Mouse (Mus musculus) bone marrow macrophage, adult 2 months (primary cell): ENCODE results near the gene Ager.

Experiments
- CTCF ChIP-seq: IDR thresholded peaks from 2 replicates; pipeline ENCODE4 v1.5.1; 2012; ENCODE audit warnings: low read depth, mild to moderate bottlenecking, low read length, moderate library complexity
- POLR2A ChIP-seq: IDR thresholded peaks from 2 replicates; pipeline ENCODE4 v1.6.1; 2012; ENCODE audit warnings: mild to moderate bottlenecking, low read depth, low read length, borderline replicate concordance

- TF ChIP-seq POLR2A (no peak), CTCF (no peak)
Observed at GRCm38 (mm10) chr17:34592581-34593549, 4.8 kb upstream of the Ager start.
